Mouse (Mus musculus) liver, embryonic 11.5 days (tissue): Measurements from ENCODE around the gene Col24a1. TPM values are rescaled to one million over a fixed set of nuclear protein-coding genes. Genes with fewer than 3 reads are reported as not detected.

Source experiments
- ATAC-seq: fragments of 200-750 bp; cut with Nextera tagmentation; replicated peaks from 2 replicates; pipeline ENCODE4 v1.8.0; 2017; ENCODE audit warnings: moderate number of reproducible peaks, mild to moderate bottlenecking, moderate TSS enrichment, moderate library complexity; ENCODE audit not compliant: low FRiP score
- DNase-seq: peaks from one replicate; pipeline ENCODE4 v3.0.0-alpha.2; 2017; ENCODE audit warnings: low spot score
- H3K27ac ChIP-seq: fragments of 300-500 bp; sonication (generic); 2 replicates; pipeline ENCODE4 v1.5.1; 2014; ENCODE audit warnings: mild to moderate bottlenecking, low read depth, low read length, control low read depth
- H3K27me3 ChIP-seq: fragments of 300-500 bp; sonication (generic); replicated peaks from 2 replicates; pipeline ENCODE4 v1.6.1; 2014; ENCODE audit warnings: low read length, mixed read lengths; ENCODE audit not compliant: control insufficient read depth, insufficient read depth
- H3K36me3 ChIP-seq: fragments of 300-500 bp; sonication (generic); 2 replicates; pipeline ENCODE4 v1.6.1; 2014; ENCODE audit warnings: mild to moderate bottlenecking, low read length, moderate library complexity, mixed read lengths; ENCODE audit not compliant: control insufficient read depth, insufficient read depth
- H3K4me1 ChIP-seq: fragments of 300-500 bp; sonication (generic); replicated peaks from 2 replicates; pipeline ENCODE4 v1.6.1; 2014; ENCODE audit warnings: low read length, mixed read lengths; ENCODE audit not compliant: control insufficient read depth, insufficient read depth
- H3K4me2 ChIP-seq: fragments of 300-500 bp; sonication (generic); 2 replicates; pipeline ENCODE4 v1.6.1; 2014; ENCODE audit warnings: mild to moderate bottlenecking, control low read depth, moderate library complexity
- H3K4me3 ChIP-seq: fragments of 300-500 bp; sonication (generic); 2 replicates; pipeline ENCODE4 v1.5.1; 2014; ENCODE audit warnings: low read depth, low read length, control low read depth
- H3K9ac ChIP-seq: fragments of 300-500 bp; sonication (generic); 2 replicates; pipeline ENCODE4 v1.6.1; 2014; ENCODE audit warnings: low read depth, low read length, control low read depth
- H3K9me3 ChIP-seq: fragments of 300-500 bp; sonication (generic); 2 replicates; pipeline ENCODE4 v1.6.1; 2016; ENCODE audit warnings: low read length, inconsistent platforms, mixed read lengths; ENCODE audit not compliant: control insufficient read depth
- WGBS: fragments of 180-500 bp; shearing (Covaris S2); extraction: QIAGEN DNeasy Blood & Tissue Kit; methylation state at CpG from one replicate; pipeline ENCODE4 v1.1.7; 2014; 5-methylcytosine and 5-hydroxymethylcytosine counted together
- polyA plus RNA-seq: library from polyadenylated mRNA; unstranded; fragments of >200 nt; fragmentation: Nextera tagmentation; extraction: Ambion mirVana; gene quantifications from 2 replicates; pipeline ENCODE4 v1.2.1, GENCODE M21; 2014

Col24a1 gene
- polyA plus RNA-seq, result 0.44 and 0.64 TPM in 2 replicates

DNA sequence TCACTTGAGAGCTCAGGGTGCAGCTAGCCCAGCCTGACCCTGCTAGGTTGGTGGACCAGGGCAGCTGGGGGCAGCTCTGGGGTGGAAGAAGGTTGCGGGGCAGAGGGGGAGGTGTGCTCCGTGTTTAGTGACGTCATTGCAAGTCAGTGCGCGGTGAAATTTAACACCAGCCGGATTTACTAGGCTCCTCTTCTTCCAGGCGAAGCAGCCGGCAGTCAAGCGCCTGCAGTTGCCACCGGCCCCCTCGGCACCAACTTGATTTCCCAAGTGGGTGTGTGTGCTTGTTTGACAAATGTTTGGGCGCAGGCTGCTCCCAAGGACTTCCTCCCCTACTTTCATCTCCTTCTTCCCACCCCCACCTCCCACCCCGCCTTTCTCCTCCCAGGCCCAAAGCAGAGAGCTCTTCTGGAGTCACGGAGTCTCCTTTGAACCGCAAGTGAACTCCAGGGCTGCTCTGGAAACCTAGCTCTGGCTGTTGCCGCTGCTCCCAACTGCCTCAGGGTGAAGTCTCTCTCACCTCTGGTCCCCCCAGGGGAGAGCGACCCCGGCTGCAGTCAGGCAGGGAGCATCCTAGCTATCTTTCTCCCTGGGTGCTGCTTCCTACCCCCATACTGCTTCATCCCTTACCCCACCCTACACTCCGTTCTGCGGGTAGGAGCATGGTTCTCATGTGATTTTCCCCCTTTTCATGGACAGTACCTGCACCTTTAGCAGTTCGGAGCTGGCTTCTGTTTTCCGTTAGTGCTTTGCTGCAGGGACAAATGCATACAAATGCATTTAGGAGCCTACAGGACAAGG is at the start of gene Col24a1:
TSS of gene Col24a1 (plus strand) at position 136 of the 798 bp plus-strand sequence.
- no peaks in the 10 kb centered on the region for H3K9me3 ChIP-seq
- H3K4me2 ChIP-seq, result peak within 1 kb of the TSS; percentile 58
- H3K27me3 ChIP-seq, result peaks cover 17% of the 10 kb centered on the region
- 3% methylated on average over 22 of the region's 22 CpGs for WGBS
- peak within 1 kb of the TSS; percentile 23 for H3K4me3 ChIP-seq
- DNase-seq, result peak; percentile 39
- H3K36me3 ChIP-seq, result no peaks in the 10 kb centered on the region
- H3K4me1 ChIP-seq, result no peaks in the 10 kb centered on the region
- peak; percentile 33; the same call in 1 of the 2 replicates for ATAC-seq
- H3K27ac ChIP-seq, result no peak within 1 kb of the TSS
- peak within 1 kb of the TSS; percentile 20; the same call in 1 of the 2 replicates for H3K9ac ChIP-seq

- Histone ChIP-seq H3K4me2 (no peak overlapping the region), H3K9me3 (no peaks in the 10 kb centered on the region), H3K4me3 (no peak overlapping the region), H3K9ac (no peak overlapping the region), H3K27me3 (no peaks in the 10 kb centered on the region), H3K27ac (no peak overlapping the region), H3K36me3 (no peaks in the 10 kb centered on the region), H3K4me1 (no peaks in the 10 kb centered on the region)
- WGBS, result 77% methylated on average over 2 of the region's 2 CpGs
- DNase-seq, result no peak
- no peak for ATAC-seq
Measured at GRCm38 (mm10) chr3:145248040-145248439, 44.2 kb upstream of the Col24a1 start.

- H3K36me3 ChIP-seq, result no peaks in the 10 kb centered on the region
- H3K4me3 ChIP-seq, result no peak overlapping the region
- no peak overlapping the region for H3K4me2 ChIP-seq
- H3K9ac ChIP-seq, result no peak overlapping the region
- DNase-seq (no peak), ATAC-seq (no peak)
- WGBS, result 86% methylated on average over 5 of the region's 5 CpGs
- no peak overlapping the region for H3K27ac ChIP-seq
- no peaks in the 10 kb centered on the region for H3K4me1 ChIP-seq
- no peaks in the 10 kb centered on the region for H3K27me3 ChIP-seq
- H3K9me3 ChIP-seq, result no peaks in the 10 kb centered on the region
Measured at GRCm38 (mm10) chr3:145253066-145253465, 39.2 kb upstream of the Col24a1 start.

- H3K4me2 ChIP-seq, result no peak overlapping the region
- DNase-seq (no peak), ATAC-seq (no peak)
- H3K9ac ChIP-seq, result no peak overlapping the region
- no peak overlapping the region for H3K4me3 ChIP-seq
- H3K4me1 ChIP-seq, result no peaks in the 10 kb centered on the region
- H3K27me3 ChIP-seq, result no peaks in the 10 kb centered on the region
- no peaks in the 10 kb centered on the region for H3K9me3 ChIP-seq
- WGBS, result 60% methylated on average over 3 of the region's 3 CpGs
- no peak overlapping the region for H3K27ac ChIP-seq
- no peaks in the 10 kb centered on the region for H3K36me3 ChIP-seq
Measured at GRCm38 (mm10) chr3:145254764-145255396, 37.4 kb upstream of the Col24a1 start.

DNA sequence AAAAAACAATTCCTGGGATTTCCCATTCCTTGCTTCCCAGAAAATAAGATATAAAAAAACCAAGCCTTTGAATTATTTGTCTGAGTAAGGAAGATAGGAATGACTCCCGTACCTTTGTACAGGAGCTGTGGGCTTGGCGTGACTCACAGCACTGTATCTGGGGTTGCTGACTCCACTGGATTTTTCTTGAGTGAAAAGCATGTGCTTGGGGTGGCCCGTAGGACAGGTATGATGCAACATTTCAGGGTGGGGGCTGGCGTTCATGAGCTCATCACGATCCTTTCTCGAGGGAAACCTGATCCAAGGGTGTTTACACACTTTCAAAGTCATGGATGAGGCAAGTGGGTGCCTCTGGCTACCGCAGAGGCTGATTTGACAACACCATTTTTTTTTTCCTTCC is 35.6 kb upstream of the Col24a1 start:
- 71% methylated on average over 7 of the region's 7 CpGs for WGBS
- H3K4me1 ChIP-seq, result no peaks in the 10 kb centered on the region
- H3K27me3 ChIP-seq, result no peaks in the 10 kb centered on the region
- no peaks in the 10 kb centered on the region for H3K36me3 ChIP-seq
- no peak overlapping the region for H3K9ac ChIP-seq
- H3K4me2 ChIP-seq, result no peak overlapping the region
- no peak overlapping the region for H3K4me3 ChIP-seq
- no peaks in the 10 kb centered on the region for H3K9me3 ChIP-seq
- H3K27ac ChIP-seq, result no peak overlapping the region
- DNase-seq, result no peak
- no peak for ATAC-seq

DNA sequence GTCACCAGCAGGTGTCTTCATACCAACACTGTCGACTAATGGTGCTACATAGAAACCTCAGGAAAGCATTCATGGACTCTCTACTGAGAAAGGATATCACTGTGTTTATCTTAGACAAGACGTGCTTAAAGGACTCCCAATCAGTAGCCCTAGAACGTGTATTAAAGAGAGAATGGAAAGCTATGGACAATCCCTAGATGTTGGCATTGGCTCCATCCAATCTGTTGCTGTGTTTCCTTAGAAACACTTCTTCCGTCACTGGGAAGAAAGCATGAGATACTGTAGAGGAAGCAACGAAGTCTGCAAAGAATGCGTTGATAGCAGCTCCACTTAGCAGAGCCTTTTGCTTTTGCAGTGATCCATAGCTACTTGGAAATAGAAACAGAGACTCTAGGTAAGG is 32.6 kb upstream of the Col24a1 start:
- no peak for DNase-seq
- no peaks in the 10 kb centered on the region for H3K36me3 ChIP-seq
- no peaks in the 10 kb centered on the region for H3K27me3 ChIP-seq
- H3K4me1 ChIP-seq, result no peaks in the 10 kb centered on the region
- H3K4me2 ChIP-seq, result no peak overlapping the region
- no peak overlapping the region for H3K4me3 ChIP-seq
- 68% methylated on average over 6 of the region's 6 CpGs for WGBS
- no peak overlapping the region for H3K9ac ChIP-seq
- H3K27ac ChIP-seq, result no peak overlapping the region
- ATAC-seq, result no peak
- H3K9me3 ChIP-seq, result no peaks in the 10 kb centered on the region

DNA sequence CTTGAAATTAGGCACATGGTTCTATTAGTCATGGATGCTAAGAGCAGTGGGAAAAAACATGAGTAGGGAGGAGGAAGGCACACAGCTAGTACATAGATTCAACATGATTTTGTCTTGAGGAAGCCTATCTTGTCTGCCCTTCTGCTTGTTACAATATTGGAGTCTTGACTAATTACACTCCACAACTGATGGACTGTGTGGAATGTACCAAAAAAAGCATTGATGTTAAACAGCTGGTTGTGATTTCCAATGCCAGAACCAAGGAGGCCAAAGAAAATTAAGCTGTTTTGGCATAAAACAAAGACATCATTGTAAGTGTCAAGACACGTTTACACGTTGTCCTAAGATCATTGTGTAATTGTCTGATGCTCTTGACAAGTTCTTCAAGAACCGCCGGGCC is 29.1 kb upstream of the Col24a1 start:
- no peaks in the 10 kb centered on the region for H3K27me3 ChIP-seq
- no peak overlapping the region for H3K27ac ChIP-seq
- 75% methylated on average over 4 of the region's 4 CpGs for WGBS
- no peak overlapping the region for H3K9ac ChIP-seq
- H3K9me3 ChIP-seq, result no peaks in the 10 kb centered on the region
- ATAC-seq, result no peak
- H3K36me3 ChIP-seq, result no peaks in the 10 kb centered on the region
- H3K4me2 ChIP-seq, result no peak overlapping the region
- no peak for DNase-seq
- no peak overlapping the region for H3K4me3 ChIP-seq
- H3K4me1 ChIP-seq, result no peaks in the 10 kb centered on the region

- no peaks in the 10 kb centered on the region for H3K9me3 ChIP-seq
- H3K4me2 ChIP-seq, result no peak overlapping the region
- H3K4me3 ChIP-seq, result no peak overlapping the region
- no peak overlapping the region for H3K27ac ChIP-seq
- no peaks in the 10 kb centered on the region for H3K36me3 ChIP-seq
- no peaks in the 10 kb centered on the region for H3K4me1 ChIP-seq
- ATAC-seq (no peak), DNase-seq (no peak)
- WGBS, result 74% methylated on average over 7 of the region's 7 CpGs
- H3K27me3 ChIP-seq, result no peaks in the 10 kb centered on the region
- H3K9ac ChIP-seq, result no peak overlapping the region
Measured at GRCm38 (mm10) chr3:145268066-145268465, 24.2 kb upstream of the Col24a1 start.

- WGBS, result 72% methylated on average over 6 of the region's 6 CpGs
- no peak overlapping the region for H3K9ac ChIP-seq
- no peak overlapping the region for H3K4me2 ChIP-seq
- no peak overlapping the region for H3K27ac ChIP-seq
- H3K36me3 ChIP-seq, result no peaks in the 10 kb centered on the region
- no peak for ATAC-seq
- no peak for DNase-seq
- H3K9me3 ChIP-seq, result no peaks in the 10 kb centered on the region
- no peaks in the 10 kb centered on the region for H3K27me3 ChIP-seq
- no peaks in the 10 kb centered on the region for H3K4me1 ChIP-seq
- no peak overlapping the region for H3K4me3 ChIP-seq
Measured at GRCm38 (mm10) chr3:145274191-145274590, 18.1 kb upstream of the Col24a1 start.
